Mouse (Mus musculus) liver, adult 2 months (tissue): ENCODE measurements around the gene Olfr411.

Source experiments
- CTCF ChIP-seq: fragments of 200-500 bp; IDR thresholded peaks from 2 replicates; pipeline ENCODE4 v1.5.1; 2011; ENCODE audit warnings: low read depth, low read length, control low read depth
- POLR2A ChIP-seq: fragments of 200-500 bp; IDR thresholded peaks from 2 replicates; pipeline ENCODE4 v1.6.1; 2011; ENCODE audit warnings: low read length, control low read depth; ENCODE audit not compliant: insufficient read depth; ENCODE audit errors: extremely low read depth

DNA sequence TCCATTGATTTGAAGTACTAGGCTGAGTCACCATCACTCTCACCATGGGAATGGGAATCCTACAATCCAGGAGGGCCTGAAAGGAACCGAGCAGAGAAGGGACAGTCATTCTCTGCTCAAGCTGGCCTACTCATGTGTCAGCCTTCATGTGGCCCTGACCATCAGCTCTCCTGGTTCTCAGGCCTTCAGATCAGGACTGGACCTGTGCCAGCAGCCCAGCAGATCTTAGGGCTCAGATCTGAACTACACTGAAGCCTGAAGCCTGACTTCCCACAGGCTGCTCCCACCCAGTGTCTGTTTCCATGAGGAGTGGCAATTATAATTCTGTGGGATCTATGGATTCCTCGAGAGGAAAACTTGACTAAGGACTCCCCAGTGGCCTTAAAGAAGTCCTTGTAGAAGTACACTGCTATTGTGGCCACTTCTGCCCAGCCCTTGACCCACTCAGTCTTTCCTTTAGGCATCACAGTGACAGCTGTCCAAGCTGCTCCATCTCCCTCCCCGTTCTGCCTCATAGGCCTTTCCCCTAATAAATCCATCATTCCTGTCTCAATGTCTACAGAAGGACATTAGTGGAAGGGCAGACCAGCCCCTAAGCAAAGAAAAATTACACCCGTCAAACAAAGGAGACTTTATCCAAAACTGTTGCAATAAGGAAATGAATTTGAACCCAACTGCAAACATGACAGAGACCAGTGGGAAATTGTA lies 26.9 kb upstream of the Olfr411 start:
- no peak for TF ChIP-seq CTCF
- no peak for TF ChIP-seq POLR2A
